Mouse (Mus musculus): ENCODE data around the gene Cracr2b. TPM values are rescaled to one million over a fixed set of nuclear protein-coding genes. Genes with fewer than 3 reads are reported as not detected.
A peak's percentile ranks its signal among the peaks of the same experiment; 100 is the strongest.

The Cracr2b gene
- polyA plus RNA-seq, 1 experiment from 2014 or later = 4.4 TPM

GRCm38 (mm10) chr7:141468522-141469211 lies 7.8 kb downstream of the Cracr2b start:
- H3K36me3 ChIP-seq (ENCODE audit: control insufficient read depth, insufficient read depth, low read length) = peaks cover 7% of the 10 kb centered on the region; the same call in 1 of the 2 replicates
- peaks cover 9% of the 10 kb centered on the region for H3K4me1 ChIP-seq (replicated peaks; ENCODE audit: control insufficient read depth, insufficient read depth, low read length)
- 30% methylated on average over 8 of the region's 8 CpGs for WGBS
- peaks cover 32% of the 10 kb centered on the region for H3K27me3 ChIP-seq (ENCODE audit: control insufficient read depth, insufficient read depth, low read length)
- H3K27ac ChIP-seq (ENCODE audit: low read depth, low read length) = peak overlapping the region; percentile 89
- no peaks in the 10 kb centered on the region for H3K9me3 ChIP-seq (ENCODE audit: control insufficient read depth, low read length)
- peak overlapping the region; percentile 51 for H3K4me3 ChIP-seq (ENCODE audit: low read depth, low read length)
- peak; percentile 82 for ATAC-seq (ENCODE audit: low FRiP score)
- H3K4me2 ChIP-seq (replicated peaks; ENCODE audit: low read depth, low read length) = peak overlapping the region; percentile 66
- DNase-seq (ENCODE audit: low spot score) = peak; percentile 79
- peak overlapping the region; percentile 59 for H3K9ac ChIP-seq (ENCODE audit: low read depth, low read length)

- H3K27ac ChIP-seq (ENCODE audit: low read depth, low read length) = peak overlapping the region; percentile 89
- H3K4me3 ChIP-seq (ENCODE audit: low read depth, low read length) = peak overlapping the region; percentile 51
- H3K9me3 ChIP-seq (ENCODE audit: control insufficient read depth, low read length) = no peaks in the 10 kb centered on the region
- peaks cover 14% of the 10 kb centered on the region for H3K4me1 ChIP-seq (replicated peaks; ENCODE audit: control insufficient read depth, insufficient read depth, low read length)
- peak overlapping the region; percentile 66 for H3K4me2 ChIP-seq (replicated peaks; ENCODE audit: low read depth, low read length)
- peaks cover 7% of the 10 kb centered on the region; the same call in 1 of the 2 replicates for H3K36me3 ChIP-seq (ENCODE audit: control insufficient read depth, insufficient read depth, low read length)
- H3K9ac ChIP-seq (ENCODE audit: low read depth, low read length) = peak overlapping the region; percentile 59
- ATAC-seq (ENCODE audit: low FRiP score) (no peak), DNase-seq (ENCODE audit: low spot score) (no peak)
- peaks cover 25% of the 10 kb centered on the region for H3K27me3 ChIP-seq (ENCODE audit: control insufficient read depth, insufficient read depth, low read length)
- WGBS = 71% methylated on average over 6 of the region's 6 CpGs
Measured at GRCm38 (mm10) chr7:141469352-141469751, 8.5 kb downstream of the Cracr2b start.

- peaks cover 7% of the 10 kb centered on the region; the same call in 1 of the 2 replicates for H3K36me3 ChIP-seq (ENCODE audit: control insufficient read depth, insufficient read depth, low read length)
- no peak for DNase-seq (ENCODE audit: low spot score)
- 0 out of 2 replicates have a peak overlapping the region, but pooled peaks have one; percentile 59 for H3K9ac ChIP-seq (ENCODE audit: low read depth, low read length)
- peaks cover 19% of the 10 kb centered on the region for H3K27me3 ChIP-seq (ENCODE audit: control insufficient read depth, insufficient read depth, low read length)
- peaks cover 14% of the 10 kb centered on the region for H3K4me1 ChIP-seq (replicated peaks; ENCODE audit: control insufficient read depth, insufficient read depth, low read length)
- WGBS = 90% methylated on average over 18 of the region's 18 CpGs
- no peak overlapping the region for H3K27ac ChIP-seq (ENCODE audit: low read depth, low read length)
- H3K4me3 ChIP-seq (ENCODE audit: low read depth, low read length) = no peak overlapping the region
- ATAC-seq (ENCODE audit: low FRiP score) = no peak
- H3K4me2 ChIP-seq (replicated peaks; ENCODE audit: low read depth, low read length) = peak overlapping the region; percentile 66; the same call in 1 of the 2 replicates
- H3K9me3 ChIP-seq (ENCODE audit: control insufficient read depth, low read length) = no peaks in the 10 kb centered on the region
Measured at GRCm38 (mm10) chr7:141469901-141470636, 9.2 kb downstream of the Cracr2b start.

- peaks cover 14% of the 10 kb centered on the region for H3K27me3 ChIP-seq (ENCODE audit: control insufficient read depth, insufficient read depth, low read length)
- no peaks in the 10 kb centered on the region for H3K9me3 ChIP-seq (ENCODE audit: control insufficient read depth, low read length)
- H3K9ac ChIP-seq (ENCODE audit: low read depth, low read length) = no peak overlapping the region
- DNase-seq (ENCODE audit: low spot score) (no peak), ATAC-seq (ENCODE audit: low FRiP score) (no peak)
- no peak overlapping the region for H3K4me2 ChIP-seq (replicated peaks; ENCODE audit: low read depth, low read length)
- H3K27ac ChIP-seq (ENCODE audit: low read depth, low read length) = no peak overlapping the region
- WGBS = 95% methylated on average over 10 of the region's 10 CpGs
- H3K4me3 ChIP-seq (ENCODE audit: low read depth, low read length) = no peak overlapping the region
- peaks cover 7% of the 10 kb centered on the region; the same call in 1 of the 2 replicates for H3K36me3 ChIP-seq (ENCODE audit: control insufficient read depth, insufficient read depth, low read length)
- peaks cover 14% of the 10 kb centered on the region for H3K4me1 ChIP-seq (replicated peaks; ENCODE audit: control insufficient read depth, insufficient read depth, low read length)
Measured at GRCm38 (mm10) chr7:141470637-141470944, 9.7 kb downstream of the Cracr2b start.

GRCm38 (mm10) chr7:141471236-141471635 lies 10.3 kb downstream of the Cracr2b start:
- Histone ChIP-seq H3K9ac (ENCODE audit: low read depth, low read length) (no peak overlapping the region), H3K36me3 (ENCODE audit: control insufficient read depth, insufficient read depth, low read length) (peaks cover 7% of the 10 kb centered on the region; the same call in 1 of the 2 replicates), H3K27ac (ENCODE audit: low read depth, low read length) (no peak overlapping the region), H3K27me3 (ENCODE audit: control insufficient read depth, insufficient read depth, low read length) (peaks cover 13% of the 10 kb centered on the region), H3K4me2 (replicated peaks; ENCODE audit: low read depth, low read length) (no peak overlapping the region), H3K4me1 (replicated peaks; ENCODE audit: control insufficient read depth, insufficient read depth, low read length) (peaks cover 14% of the 10 kb centered on the region), H3K4me3 (ENCODE audit: low read depth, low read length) (no peak overlapping the region), H3K9me3 (ENCODE audit: control insufficient read depth, low read length) (no peaks in the 10 kb centered on the region)
- ATAC-seq (ENCODE audit: low FRiP score) (no peak), DNase-seq (ENCODE audit: low spot score) (no peak)
- 93% methylated on average over 1 of the region's 1 CpGs for WGBS

- H3K4me2 ChIP-seq (replicated peaks; ENCODE audit: low read depth, low read length) = no peak overlapping the region
- H3K27ac ChIP-seq (ENCODE audit: low read depth, low read length) = no peak overlapping the region
- no peak overlapping the region for H3K4me3 ChIP-seq (ENCODE audit: low read depth, low read length)
- peaks cover 11% of the 10 kb centered on the region for H3K27me3 ChIP-seq (ENCODE audit: control insufficient read depth, insufficient read depth, low read length)
- H3K36me3 ChIP-seq (ENCODE audit: control insufficient read depth, insufficient read depth, low read length) = peaks cover 7% of the 10 kb centered on the region; the same call in 1 of the 2 replicates
- no peaks in the 10 kb centered on the region for H3K9me3 ChIP-seq (ENCODE audit: control insufficient read depth, low read length)
- DNase-seq (ENCODE audit: low spot score) (no peak), ATAC-seq (ENCODE audit: low FRiP score) (no peak)
- peaks cover 14% of the 10 kb centered on the region for H3K4me1 ChIP-seq (replicated peaks; ENCODE audit: control insufficient read depth, insufficient read depth, low read length)
- no peak overlapping the region for H3K9ac ChIP-seq (ENCODE audit: low read depth, low read length)
- WGBS = 80% methylated on average over 6 of the region's 6 CpGs
Measured at GRCm38 (mm10) chr7:141472226-141472625, 11.3 kb downstream of the Cracr2b start.

- no peak overlapping the region for H3K9ac ChIP-seq (ENCODE audit: low read depth, low read length)
- no peak overlapping the region for H3K27ac ChIP-seq (ENCODE audit: low read depth, low read length)
- H3K4me1 ChIP-seq (replicated peaks; ENCODE audit: control insufficient read depth, insufficient read depth, low read length) = peaks cover 14% of the 10 kb centered on the region
- no peak overlapping the region for H3K4me3 ChIP-seq (ENCODE audit: low read depth, low read length)
- WGBS = 90% methylated on average over 6 of the region's 6 CpGs
- H3K9me3 ChIP-seq (ENCODE audit: control insufficient read depth, low read length) = no peaks in the 10 kb centered on the region
- ATAC-seq (ENCODE audit: low FRiP score) (no peak), DNase-seq (ENCODE audit: low spot score) (no peak)
- peaks cover 7% of the 10 kb centered on the region; the same call in 1 of the 2 replicates for H3K36me3 ChIP-seq (ENCODE audit: control insufficient read depth, insufficient read depth, low read length)
- H3K27me3 ChIP-seq (ENCODE audit: control insufficient read depth, insufficient read depth, low read length) = peaks cover 11% of the 10 kb centered on the region
- H3K4me2 ChIP-seq (replicated peaks; ENCODE audit: low read depth, low read length) = no peak overlapping the region
Measured at GRCm38 (mm10) chr7:141472763-141473162, 11.9 kb downstream of the Cracr2b start.

- peak overlapping the region; percentile 84 for H3K9ac ChIP-seq (ENCODE audit: low read depth, low read length)
- peak overlapping the region; percentile 85 for H3K4me3 ChIP-seq (ENCODE audit: low read depth, low read length)
- no peak overlapping the region for H3K27ac ChIP-seq (ENCODE audit: low read depth, low read length)
- H3K4me2 ChIP-seq (replicated peaks; ENCODE audit: low read depth, low read length) = peak overlapping the region; percentile 89
- peaks cover 7% of the 10 kb centered on the region; the same call in 1 of the 2 replicates for H3K36me3 ChIP-seq (ENCODE audit: control insufficient read depth, insufficient read depth, low read length)
- peaks cover 11% of the 10 kb centered on the region for H3K27me3 ChIP-seq (ENCODE audit: control insufficient read depth, insufficient read depth, low read length)
- ATAC-seq (ENCODE audit: low FRiP score) (no peak), DNase-seq (ENCODE audit: low spot score) (no peak)
- H3K4me1 ChIP-seq (replicated peaks; ENCODE audit: control insufficient read depth, insufficient read depth, low read length) = peaks cover 11% of the 10 kb centered on the region
- H3K9me3 ChIP-seq (ENCODE audit: control insufficient read depth, low read length) = no peaks in the 10 kb centered on the region
- WGBS = 8% methylated on average over 5 of the region's 5 CpGs
Measured at GRCm38 (mm10) chr7:141474160-141474559, 13.3 kb downstream of the Cracr2b start.

Measured in hindbrain, embryonic 11.5 days (tissue).